Mouse (Mus musculus) embryonic facial prominence, embryonic 11.5 days (tissue): ENCODE results near the gene Naa15. TPM values are rescaled to one million over a fixed set of nuclear protein-coding genes. Genes with fewer than 3 reads are reported as not detected.

Source experiments
- ATAC-seq: fragments of 200-750 bp; cut with Nextera tagmentation; replicated peaks from 2 replicates; pipeline ENCODE4 v1.8.0; 2017; ENCODE audit warnings: low read depth; ENCODE audit not compliant: insufficient number of reproducible peaks, low FRiP score, low TSS enrichment
- DNase-seq: peaks from one replicate; pipeline ENCODE4 v3.0.0-alpha.2; 2015; ENCODE audit warnings: low spot score
- H3K27ac ChIP-seq: fragments of 300-500 bp; sonication (generic); replicated peaks from 2 replicates; pipeline ENCODE4 v1.5.1; 2014; ENCODE audit warnings: mild to moderate bottlenecking, low read depth, low read length, control low read depth
- H3K27me3 ChIP-seq: fragments of 300-500 bp; sonication (generic); 2 replicates; pipeline ENCODE4 v1.6.1; 2014; ENCODE audit warnings: mild to moderate bottlenecking, low read length, moderate library complexity, mixed read lengths; ENCODE audit not compliant: control insufficient read depth, insufficient read depth
- H3K36me3 ChIP-seq: fragments of 300-500 bp; sonication (generic); replicated peaks from 2 replicates; pipeline ENCODE4 v1.6.1; 2014; ENCODE audit warnings: low read depth, mild to moderate bottlenecking, low read length, moderate library complexity, mixed read lengths; ENCODE audit not compliant: control insufficient read depth, insufficient read depth
- H3K4me1 ChIP-seq: fragments of 300-500 bp; sonication (generic); 2 replicates; pipeline ENCODE4 v1.6.1; 2014; ENCODE audit warnings: low read length, mixed read lengths; ENCODE audit not compliant: control insufficient read depth, insufficient read depth
- H3K4me2 ChIP-seq: fragments of 300-500 bp; sonication (generic); 2 replicates; pipeline ENCODE4 v1.6.1; 2014; ENCODE audit warnings: low read depth, mild to moderate bottlenecking, control low read depth, low read length, moderate library complexity
- H3K4me3 ChIP-seq: fragments of 300-500 bp; sonication (generic); 2 replicates; pipeline ENCODE4 v1.5.1; 2014; ENCODE audit warnings: low read depth, low read length, control low read depth
- H3K9ac ChIP-seq: fragments of 300-500 bp; sonication (generic); replicated peaks from 2 replicates; pipeline ENCODE4 v1.6.1; 2014; ENCODE audit warnings: mild to moderate bottlenecking, control low read depth, low read length
- H3K9me3 ChIP-seq: fragments of 300-500 bp; sonication (generic); replicated peaks from 2 replicates; pipeline ENCODE4 v1.6.1; 2016; ENCODE audit warnings: mild to moderate bottlenecking, low read length, inconsistent platforms, mixed read lengths; ENCODE audit not compliant: control insufficient read depth
- WGBS: fragments of 180-500 bp; shearing (Covaris S2); extraction: QIAGEN DNeasy Blood & Tissue Kit; methylation state at CpG from one replicate; pipeline ENCODE4 v1.1.7; 2014; 5-methylcytosine and 5-hydroxymethylcytosine counted together
- polyA plus RNA-seq: library from polyadenylated mRNA; unstranded; fragments of >200 nt; fragmentation: Nextera tagmentation; extraction: Ambion mirVana; gene quantifications from 2 replicates; pipeline ENCODE4 v1.2.1, GENCODE M21; 2014

Gene Naa15
- polyA plus RNA-seq, 1 experiment from 2014 or later = 54.9 TPM

- Histone ChIP-seq H3K4me1 (no peaks in the 10 kb centered on the region), H3K9ac (no peak overlapping the region), H3K9me3 (no peaks in the 10 kb centered on the region), H3K4me3 (no peak overlapping the region), H3K27me3 (no peaks in the 10 kb centered on the region), H3K4me2 (no peak overlapping the region), H3K36me3 (no peaks in the 10 kb centered on the region), H3K27ac (no peak overlapping the region)
- DNase-seq (peak; percentile 59), ATAC-seq (peak; percentile 52; the same call in 1 of the 2 replicates)
- 38% methylated on average over 19 of the region's 19 CpGs for WGBS
These were observed 90.5 kb downstream of the Naa15 start for GRCm38 (mm10) chr3:51505465-51505864.

GRCm38 (mm10) chr3:51510903-51511302 lies 96.0 kb downstream of the Naa15 start:
- DNase-seq = peak; percentile 82
- Histone ChIP-seq H3K4me3 (no peak overlapping the region), H3K27ac (no peak overlapping the region), H3K9ac (no peak overlapping the region), H3K36me3 (no peaks in the 10 kb centered on the region), H3K9me3 (no peaks in the 10 kb centered on the region), H3K4me2 (no peak overlapping the region), H3K4me1 (no peaks in the 10 kb centered on the region), H3K27me3 (no peaks in the 10 kb centered on the region)
- ATAC-seq = 0 out of 2 replicates have a peak, but pooled peaks have one; percentile 37
- WGBS = 34% methylated on average over 8 of the region's 8 CpGs

GRCm38 (mm10) chr3:51511983-51512382 lies 97.0 kb downstream of the Naa15 start:
- Histone ChIP-seq H3K36me3 (no peaks in the 10 kb centered on the region), H3K27ac (no peak overlapping the region), H3K4me1 (no peaks in the 10 kb centered on the region), H3K9me3 (no peaks in the 10 kb centered on the region), H3K27me3 (no peaks in the 10 kb centered on the region), H3K4me2 (no peak overlapping the region), H3K4me3 (no peak overlapping the region), H3K9ac (no peak overlapping the region)
- no peak for ATAC-seq
- no peak for DNase-seq
- WGBS = 97% methylated on average over 5 of the region's 5 CpGs

DNA sequence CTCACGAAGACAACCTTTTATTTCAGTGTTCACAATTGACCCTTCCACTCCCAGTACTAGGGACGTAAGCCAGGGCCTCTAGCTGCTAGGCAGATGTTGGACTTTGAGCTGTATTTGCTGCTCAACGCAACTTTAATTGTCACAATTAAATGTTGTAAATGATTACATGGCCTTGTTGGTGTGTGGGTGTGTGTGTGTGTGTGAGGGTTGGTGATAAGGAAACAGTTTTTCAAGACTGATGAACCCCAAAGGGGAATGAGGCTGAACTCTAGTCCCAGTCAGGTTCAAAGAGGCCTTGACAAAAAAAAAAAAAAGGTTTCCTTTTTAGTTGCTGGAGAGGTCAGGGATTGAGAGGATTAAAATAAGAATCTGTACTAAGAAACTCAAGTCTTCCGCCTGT lies 102.5 kb downstream of the Naa15 start:
- no peak overlapping the region for H3K4me2 ChIP-seq
- H3K27me3 ChIP-seq = no peaks in the 10 kb centered on the region
- H3K4me3 ChIP-seq = no peak overlapping the region
- H3K9ac ChIP-seq = no peak overlapping the region
- no peaks in the 10 kb centered on the region for H3K4me1 ChIP-seq
- H3K36me3 ChIP-seq = no peaks in the 10 kb centered on the region; the same call in 1 of the 2 replicates
- DNase-seq = no peak
- WGBS = 80% methylated on average over 4 of the region's 4 CpGs
- H3K27ac ChIP-seq = no peak overlapping the region
- H3K9me3 ChIP-seq = no peaks in the 10 kb centered on the region
- no peak for ATAC-seq

- Histone ChIP-seq H3K27ac (no peak overlapping the region; the same call in 1 of the 2 replicates), H3K36me3 (no peaks in the 10 kb centered on the region; the same call in 1 of the 2 replicates), H3K4me2 (no peak overlapping the region), H3K9ac (no peak overlapping the region), H3K4me3 (no peak overlapping the region), H3K9me3 (no peaks in the 10 kb centered on the region), H3K27me3 (no peaks in the 10 kb centered on the region), H3K4me1 (no peaks in the 10 kb centered on the region)
- no peak for ATAC-seq
- 67% methylated on average over 12 of the region's 12 CpGs for WGBS
- DNase-seq = peak; percentile 8
These were observed 103.2 kb downstream of the Naa15 start for GRCm38 (mm10) chr3:51517878-51518762.

DNA sequence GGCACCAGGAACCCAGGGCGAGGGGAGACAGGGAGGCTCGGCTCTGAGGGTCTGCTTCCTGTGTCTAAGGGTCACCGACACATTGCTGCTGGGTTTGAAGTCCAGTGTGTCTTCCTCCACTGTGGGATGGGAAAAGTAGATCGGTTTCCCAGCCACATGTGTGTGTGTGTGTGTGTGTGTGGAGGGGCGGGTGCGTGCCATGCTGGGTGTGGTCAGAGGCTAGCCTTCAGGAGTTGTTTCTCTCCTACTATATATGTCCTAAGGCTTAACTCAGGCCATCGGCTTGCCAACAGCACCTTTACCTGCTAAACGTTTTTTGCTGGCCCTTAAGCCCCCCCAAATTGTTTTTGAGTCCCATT lies 103.8 kb downstream of the Naa15 start:
- Histone ChIP-seq H3K4me3 (no peak overlapping the region), H3K27me3 (no peaks in the 10 kb centered on the region), H3K9me3 (no peaks in the 10 kb centered on the region), H3K9ac (no peak overlapping the region), H3K27ac (no peak overlapping the region), H3K4me1 (no peaks in the 10 kb centered on the region), H3K4me2 (no peak overlapping the region), H3K36me3 (no peaks in the 10 kb centered on the region; the same call in none of the 2 replicates)
- ATAC-seq (no peak), DNase-seq (no peak)
- 61% methylated on average over 8 of the region's 8 CpGs for WGBS

DNA sequence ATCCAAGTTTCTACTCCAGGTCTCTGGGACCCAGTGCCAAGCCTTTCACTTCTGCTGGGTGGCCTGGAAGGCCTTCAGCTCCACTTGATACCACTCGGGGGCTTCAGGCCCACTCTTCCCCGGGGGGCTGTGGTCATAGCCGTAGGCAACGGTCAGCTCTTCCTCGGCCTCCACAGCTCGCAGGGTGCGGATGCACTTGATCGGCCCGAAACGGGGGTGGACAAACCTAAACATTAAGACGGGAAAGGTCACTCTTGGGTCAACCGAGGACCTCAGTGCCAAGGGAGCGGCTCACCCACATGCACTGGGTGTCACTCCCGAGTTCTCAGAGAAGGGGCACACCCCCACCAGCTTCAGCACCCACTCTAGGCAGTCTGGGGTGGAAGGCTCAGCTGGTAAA lies 106.3 kb downstream of the Naa15 start:
- ATAC-seq = no peak; the same call in 1 of the 2 replicates
- Histone ChIP-seq H3K27ac (no peak overlapping the region), H3K4me1 (no peaks in the 10 kb centered on the region), H3K4me3 (no peak overlapping the region), H3K9ac (no peak overlapping the region), H3K27me3 (no peaks in the 10 kb centered on the region), H3K36me3 (peaks cover 2% of the 10 kb centered on the region), H3K9me3 (no peaks in the 10 kb centered on the region), H3K4me2 (no peak overlapping the region)
- WGBS = 87% methylated on average over 14 of the region's 14 CpGs
- no peak for DNase-seq

- no peak overlapping the region for H3K4me2 ChIP-seq
- H3K9ac ChIP-seq = no peak overlapping the region
- WGBS = 86% methylated on average over 16 of the region's 16 CpGs
- ATAC-seq (no peak), DNase-seq (no peak)
- no peak overlapping the region for H3K4me3 ChIP-seq
- H3K27ac ChIP-seq = no peak overlapping the region
- peaks cover 5% of the 10 kb centered on the region for H3K36me3 ChIP-seq
- no peaks in the 10 kb centered on the region for H3K9me3 ChIP-seq
- H3K27me3 ChIP-seq = no peaks in the 10 kb centered on the region
- no peaks in the 10 kb centered on the region for H3K4me1 ChIP-seq
These were observed 110.3 kb downstream of the Naa15 start for GRCm38 (mm10) chr3:51525186-51525785.
